Mouse (Mus musculus) spleen, adult 12 weeks (tissue): ENCODE data around the gene Vmn2r62.
"Not testable (repeated sequence)": the region's sequence is repeated elsewhere in the genome, so short reads cannot be mapped to it uniquely, and the experiment has no call there.

ENCODE experiments used
- DNase-seq: peaks from one replicate; pipeline ENCODE4 v3.0.0; 2022; ENCODE audit warnings: low spot score

Vmn2r62 gene

DNA sequence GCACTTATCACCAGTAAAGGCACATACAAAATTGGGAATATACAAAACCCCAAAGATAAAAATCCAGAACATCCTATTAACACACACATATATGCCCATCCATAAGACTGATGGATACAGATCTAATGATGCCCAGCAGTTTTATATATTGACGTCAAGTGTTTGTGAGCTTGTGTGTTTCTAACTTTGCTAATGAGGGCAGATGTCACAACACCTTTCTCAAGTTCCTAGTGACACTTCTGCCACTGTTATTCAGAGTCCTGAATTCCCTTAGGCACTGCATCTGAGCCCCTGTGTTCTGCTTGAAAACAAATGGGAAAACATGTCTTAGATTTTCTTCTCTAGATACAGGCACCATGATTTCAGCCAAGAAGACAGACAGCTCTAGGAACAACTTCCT is at the start of gene Vmn2r62:
TSS of gene Vmn2r62 (minus strand) at position 101 of the 400 bp plus-strand sequence.
- not testable (repeated sequence) for DNase-seq

DNA sequence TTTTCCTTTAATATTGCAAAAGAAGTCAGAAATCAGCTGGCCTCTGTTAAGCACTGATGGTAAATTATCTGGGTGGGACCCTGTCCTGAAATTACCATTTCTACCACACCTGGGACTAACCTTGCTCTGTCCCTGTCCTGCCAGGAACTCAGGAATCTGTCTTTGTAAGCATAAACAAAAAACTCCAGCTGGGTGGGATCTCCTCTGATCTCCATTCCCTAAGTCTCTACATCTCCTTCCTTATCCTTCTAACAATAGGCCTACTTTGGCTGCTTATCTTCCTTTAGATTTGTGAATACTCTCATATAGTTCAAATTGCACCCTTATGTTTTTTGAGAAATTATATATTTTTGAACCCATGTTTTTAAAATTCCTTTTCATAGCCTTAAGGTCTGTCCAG is 45.0 kb upstream of the Vmn2r62 start:
- DNase-seq: not testable (repeated sequence)

DNA sequence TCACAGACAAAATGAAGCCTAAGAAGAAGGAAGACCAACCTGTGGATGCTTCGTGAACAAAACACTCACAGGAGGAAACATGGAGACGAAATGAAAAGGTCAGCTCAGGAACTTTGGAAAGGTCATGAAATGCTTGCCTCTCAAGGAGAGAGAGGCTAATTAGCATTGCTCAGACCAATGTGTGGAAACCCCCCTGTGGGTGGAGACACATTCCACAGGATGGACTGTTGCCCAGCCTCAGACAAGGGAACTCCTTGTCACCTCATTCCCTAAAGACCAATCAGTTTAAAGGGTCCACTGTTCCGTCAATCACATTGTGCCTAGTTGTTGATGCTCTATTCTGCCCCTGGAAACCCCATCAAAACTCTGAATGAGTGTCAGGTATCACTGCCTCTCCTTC is 38.9 kb upstream of the Vmn2r62 start:
- DNase-seq: no peak

DNA sequence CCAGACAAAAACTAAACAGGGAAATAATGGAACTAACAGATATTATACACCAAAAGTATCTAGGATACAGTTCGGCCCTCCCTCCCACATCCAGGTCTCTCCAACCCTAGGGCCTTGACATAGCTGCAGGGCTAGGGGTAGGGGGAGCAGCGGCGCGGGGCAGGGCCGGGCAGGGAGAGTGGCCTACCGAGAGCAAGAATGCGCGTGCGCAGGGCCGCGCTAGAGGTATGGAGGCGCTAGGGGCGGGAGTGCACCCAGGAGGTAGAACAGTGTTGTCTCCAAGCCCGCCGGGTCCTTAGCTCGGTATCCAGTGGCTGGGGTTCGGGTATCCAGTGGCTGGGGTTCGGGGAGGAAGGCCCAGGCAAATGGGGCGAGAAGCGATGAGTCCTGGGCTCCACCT is 43.5 kb downstream of the Vmn2r62 start:
- no peak for DNase-seq

DNA sequence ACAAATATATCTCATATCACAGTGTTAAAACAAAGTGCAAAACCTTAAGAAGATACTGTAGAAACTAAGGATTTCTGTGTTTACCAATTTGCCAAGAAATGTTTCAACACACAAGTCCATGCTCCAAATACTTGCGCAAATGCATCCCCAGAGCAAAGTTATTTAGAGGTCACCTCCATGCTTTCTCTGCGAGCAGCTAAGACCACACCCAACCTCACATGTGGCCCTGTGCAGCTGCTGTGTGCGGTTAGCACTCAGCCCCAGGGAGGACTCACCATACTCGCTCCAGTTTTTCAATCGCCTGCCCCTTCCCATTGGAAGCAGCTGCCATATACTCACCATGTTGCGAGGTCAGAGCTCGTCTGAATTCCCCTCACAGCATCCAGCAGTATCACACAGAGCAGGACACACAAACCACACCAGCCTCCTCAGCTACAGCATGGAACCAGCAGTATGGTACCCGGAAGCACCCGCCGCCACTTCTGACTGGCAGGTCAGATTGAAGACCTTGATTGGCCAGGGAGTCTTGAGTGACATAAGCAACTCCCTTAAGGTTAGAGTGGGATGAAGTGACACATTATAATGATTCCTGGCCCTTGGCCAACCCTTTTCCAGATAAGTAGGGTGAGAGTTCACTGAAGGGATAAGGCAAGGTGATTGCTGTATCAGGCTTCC is 54.7 kb downstream of the Vmn2r62 start:
- no peak for DNase-seq

DNA sequence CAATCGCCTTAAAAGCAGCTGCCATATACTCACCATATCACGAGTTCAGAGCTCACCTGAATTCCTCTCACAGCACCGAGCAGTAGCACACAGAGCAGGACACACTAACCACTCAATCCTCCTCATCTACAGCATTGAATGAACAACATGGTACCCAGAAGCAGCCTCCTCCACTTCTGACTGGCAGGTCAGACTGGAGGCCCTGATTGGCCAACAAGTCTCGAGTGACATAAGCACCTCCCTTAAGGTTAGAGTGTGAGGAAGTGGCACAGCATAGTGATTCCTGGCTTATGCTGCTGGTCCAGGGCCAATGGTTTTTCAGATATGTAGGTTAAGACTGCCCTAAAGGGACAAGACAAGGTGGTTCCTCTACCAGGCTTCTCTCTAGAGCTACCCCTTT is 66.4 kb downstream of the Vmn2r62 start, which contains the start of gene Gm17067:
TSS of gene Gm17067 (minus strand) at position 101 of the 400 bp plus-strand sequence.
- not testable (repeated sequence) for DNase-seq
